ENCODE assay signal across 8 mouse cellular contexts in genomic region chr17:57095855-57096622, GRCm38 (mm10). TPM values are rescaled to one million over a fixed set of nuclear protein-coding genes. Genes with fewer than 3 reads are reported as not detected.
A peak's percentile ranks its signal among the peaks of the same experiment; 100 is the strongest.
DNase-seq lines count a peak whose midpoint lies in the region; ATAC-seq lines count a peak whose summit lies in the region.

No protein-coding gene starts in this region.

- peak overlapping the region; percentile 12; the same call in 1 of the 2 replicates for H3K4me3 ChIP-seq in embryonic facial prominence, embryonic 12.5 days
- peak overlapping the region; percentile 25 for H3K4me3 ChIP-seq in heart, embryonic 16.5 days (ENCODE audit: low read length)
- H3K4me3 ChIP-seq in stomach, embryonic 16.5 days (replicated peaks; ENCODE audit: low read length) = peak overlapping the region; percentile 28

- ATAC-seq in embryonic facial prominence, embryonic 12.5 days (ENCODE audit: insufficient number of reproducible peaks, insufficient read depth, low FRiP score, low TSS enrichment) = peak; percentile 72; the same call in 1 of the 2 replicates
- peak; percentile 80 for ATAC-seq in heart, embryonic 16.5 days (replicated peaks; ENCODE audit: extremely low read depth, insufficient read depth, low FRiP score)
- ATAC-seq in stomach, embryonic 16.5 days (ENCODE audit: insufficient read depth, low FRiP score) = peak; percentile 89

- H3K9ac ChIP-seq in embryonic facial prominence, embryonic 12.5 days = no peak overlapping the region
- no peak overlapping the region for H3K9ac ChIP-seq in heart, embryonic 16.5 days (ENCODE audit: low read length)
- peak overlapping the region; percentile 45; the same call in 1 of the 2 replicates for H3K9ac ChIP-seq in stomach, embryonic 16.5 days (ENCODE audit: low read length)

- no peaks in the 10 kb centered on the region for H3K4me1 ChIP-seq in embryonic facial prominence, embryonic 12.5 days
- H3K4me1 ChIP-seq in heart, embryonic 16.5 days (ENCODE audit: control insufficient read depth, insufficient read depth, low read length) = no peaks in the 10 kb centered on the region
- peaks cover 8% of the 10 kb centered on the region; the same call in 1 of the 2 replicates for H3K4me1 ChIP-seq in stomach, embryonic 16.5 days (ENCODE audit: control insufficient read depth, insufficient read depth, low read length)

- H3K9me3 ChIP-seq in embryonic facial prominence, embryonic 12.5 days = 0 out of 2 replicates have a peak, but pooled peaks cover 3% of the 10 kb centered on the region
- H3K9me3 ChIP-seq in heart, embryonic 16.5 days (replicated peaks; ENCODE audit: control insufficient read depth, low read length) = no peaks in the 10 kb centered on the region
- H3K9me3 ChIP-seq in stomach, embryonic 16.5 days (replicated peaks; ENCODE audit: control insufficient read depth, low read length) = no peaks in the 10 kb centered on the region

- H3K27ac ChIP-seq in embryonic facial prominence, embryonic 12.5 days = no peak overlapping the region
- no peak overlapping the region for H3K27ac ChIP-seq in heart, embryonic 16.5 days (ENCODE audit: low read length)
- no peak overlapping the region for H3K27ac ChIP-seq in stomach, embryonic 16.5 days (ENCODE audit: low read length)

- H3K36me3 ChIP-seq in embryonic facial prominence, embryonic 12.5 days = no peaks in the 10 kb centered on the region
- H3K36me3 ChIP-seq in heart, embryonic 16.5 days (ENCODE audit: control insufficient read depth, insufficient read depth) = no peaks in the 10 kb centered on the region
- no peaks in the 10 kb centered on the region for H3K36me3 ChIP-seq in stomach, embryonic 16.5 days (ENCODE audit: control insufficient read depth, insufficient read depth, low read length)

- DNase-seq in urinary bladder, postnatal 14 days (ENCODE audit: low spot score) = peak; percentile 56
- DNase-seq in urinary bladder, postnatal 4 days (ENCODE audit: low spot score in 2 of 2) = no peak
- peak; percentile 74 for DNase-seq in kidney, postnatal 10 days
- peak; percentile 54 to 77 for DNase-seq in lung, postnatal 4 days
- DNase-seq in frontal cortex, postnatal 36 days (ENCODE audit: low spot score in 2 of 2) = no peak

- WGBS in embryonic facial prominence, embryonic 12.5 days = 1% methylated on average over 18 of the region's 19 CpGs
- 2% methylated on average over 18 of the region's 19 CpGs for whole genome bisulfite sequencing in heart, embryonic 16.5 days
- 2% methylated on average over 18 of the region's 19 CpGs for WGBS in stomach, embryonic 16.5 days

- no peaks in the 10 kb centered on the region; the same call in 1 of the 2 replicates for H3K27me3 ChIP-seq in embryonic facial prominence, embryonic 12.5 days
- H3K27me3 ChIP-seq in heart, embryonic 16.5 days (ENCODE audit: control insufficient read depth, insufficient read depth, low read length) = no peaks in the 10 kb centered on the region
- no peaks in the 10 kb centered on the region for H3K27me3 ChIP-seq in stomach, embryonic 16.5 days (ENCODE audit: control insufficient read depth, insufficient read depth, low read length)

- H3K4me2 ChIP-seq in embryonic facial prominence, embryonic 12.5 days (replicated peaks) = peak overlapping the region; percentile 43
- peak overlapping the region; percentile 51 for H3K4me2 ChIP-seq in heart, embryonic 16.5 days (ENCODE audit: low read depth, low read length)
- peak overlapping the region; percentile 56 for H3K4me2 ChIP-seq in stomach, embryonic 16.5 days (ENCODE audit: low read depth, low read length)

RNA-seq across cellular contexts. Expression of gene Tubb4a, which starts 8.5 kb away (rescaled TPM):
- 31.9 and 35.5 TPM in 2 replicates for polyA plus RNA-seq in embryonic facial prominence, embryonic 12.5 days (2016; fragmentation: Nextera tagmentation; extraction: Ambion mirVana)
- 5.7 and 6.9 TPM in 2 replicates for polyA plus RNA-seq in heart, embryonic 16.5 days (2015; fragmentation: Nextera tagmentation; extraction: Ambion mirVana)
- 20.5 and 21.9 TPM in 2 replicates for polyA plus RNA-seq in stomach, embryonic 16.5 days (2015; fragmentation: Nextera tagmentation; extraction: Ambion mirVana)

RNA-seq across cellular contexts. Expression of gene Tnfsf9, which starts 9.1 kb away (rescaled TPM):
- polyA plus RNA-seq in embryonic facial prominence, embryonic 12.5 days (2016; fragmentation: Nextera tagmentation; extraction: Ambion mirVana) = 7.8 and 9.6 TPM in 2 replicates
- polyA plus RNA-seq in heart, embryonic 16.5 days (2015; fragmentation: Nextera tagmentation; extraction: Ambion mirVana) = 3.3 and 3.4 TPM in 2 replicates
- polyA plus RNA-seq in stomach, embryonic 16.5 days (2015; fragmentation: Nextera tagmentation; extraction: Ambion mirVana) = 9.2 and 10.4 TPM in 2 replicates

RNA-seq across cellular contexts. Expression of gene Dennd1c, which starts 17.7 kb away (rescaled TPM):
- 1.4 and 3.2 TPM in 2 replicates for polyA plus RNA-seq in embryonic facial prominence, embryonic 12.5 days (2016; fragmentation: Nextera tagmentation; extraction: Ambion mirVana)
- polyA plus RNA-seq in heart, embryonic 16.5 days (2015; fragmentation: Nextera tagmentation; extraction: Ambion mirVana) = 2.2 and 4.1 TPM in 2 replicates
- polyA plus RNA-seq in stomach, embryonic 16.5 days (2015; fragmentation: Nextera tagmentation; extraction: Ambion mirVana) = 6.3 and 6.6 TPM in 2 replicates

RNA-seq across cellular contexts. Expression of gene Slc25a23, which starts 36.4 kb away (rescaled TPM):
- 10.1 TPM in 2 replicates for polyA plus RNA-seq in embryonic facial prominence, embryonic 12.5 days (2016; fragmentation: Nextera tagmentation; extraction: Ambion mirVana)
- 14.7 and 17.0 TPM in 2 replicates for polyA plus RNA-seq in heart, embryonic 16.5 days (2015; fragmentation: Nextera tagmentation; extraction: Ambion mirVana)
- 6.5 and 7.4 TPM in 2 replicates for polyA plus RNA-seq in stomach, embryonic 16.5 days (2015; fragmentation: Nextera tagmentation; extraction: Ambion mirVana)

RNA-seq across cellular contexts. Expression of gene Crb3, which starts 37.1 kb away (rescaled TPM):
- 5.0 and 5.2 TPM in 2 replicates for polyA plus RNA-seq in embryonic facial prominence, embryonic 12.5 days (2016; fragmentation: Nextera tagmentation; extraction: Ambion mirVana)
- polyA plus RNA-seq in heart, embryonic 16.5 days (2015; fragmentation: Nextera tagmentation; extraction: Ambion mirVana) = 1.1 and 4.8 TPM in 2 replicates
- 62.6 and 65.5 TPM in 2 replicates for polyA plus RNA-seq in stomach, embryonic 16.5 days (2015; fragmentation: Nextera tagmentation; extraction: Ambion mirVana)

Comparison
In these comparisons a context has a peak if more than half of its experiments do, and no peak if none do; other contexts are left out.
1. DNase-seq: peak in urinary bladder, postnatal 14 days (single experiment), kidney, postnatal 10 days (single experiment) and lung, postnatal 4 days (2 of 2); none in urinary bladder, postnatal 4 days (0 of 2) and frontal cortex, postnatal 36 days (0 of 2).
2. Peak in every context shown above with its lines, with median percentiles within 50 percentile points of each other: ATAC-seq, H3K4me2 ChIP-seq and H3K4me3 ChIP-seq.